Mouse (Mus musculus): Measurements from ENCODE around the gene Calm5.
"Not testable (repeated sequence)": the region's sequence is repeated elsewhere in the genome, so short reads cannot be mapped to it uniquely, and the experiment has no call there.

The Calm5 gene

DNA sequence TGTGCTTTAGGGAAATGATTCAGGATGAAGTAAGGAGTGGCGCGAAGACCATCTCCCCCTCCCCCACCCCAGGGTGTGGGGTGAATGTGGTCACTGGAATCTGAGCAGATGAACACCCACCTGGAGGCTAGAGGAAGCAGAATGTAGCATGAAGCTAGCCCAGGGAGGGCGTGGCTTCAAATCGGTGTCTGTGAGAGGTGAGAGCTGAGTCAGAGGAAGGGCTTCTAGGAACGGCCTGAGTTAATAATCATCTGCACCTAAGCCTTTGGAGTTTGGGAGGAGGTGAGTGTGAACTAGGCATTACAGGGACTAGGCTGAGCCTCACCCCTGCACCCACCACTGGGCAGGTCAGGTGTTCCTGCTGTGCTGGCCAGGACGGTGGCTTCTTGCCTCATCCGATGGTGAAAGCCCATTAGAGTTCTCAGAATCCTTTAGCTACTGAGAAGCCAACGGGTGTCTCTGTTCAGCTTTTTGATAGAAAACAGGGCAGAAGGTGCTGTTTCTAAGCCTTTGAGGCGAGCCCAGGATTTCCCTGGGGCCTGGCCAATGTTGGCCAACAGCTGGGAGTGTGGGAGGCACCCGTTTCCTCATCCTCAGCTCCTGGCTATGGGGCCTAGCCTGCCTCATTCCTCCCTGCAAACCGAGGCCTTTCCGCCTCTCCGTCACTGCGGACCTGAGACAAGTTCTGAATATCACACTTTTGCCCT is 11.8 kb downstream of the Calm5 start:
- DNase-seq (ENCODE audit: low read depth in 1 of 2, low spot score in 2 of 2): no peak

DNA sequence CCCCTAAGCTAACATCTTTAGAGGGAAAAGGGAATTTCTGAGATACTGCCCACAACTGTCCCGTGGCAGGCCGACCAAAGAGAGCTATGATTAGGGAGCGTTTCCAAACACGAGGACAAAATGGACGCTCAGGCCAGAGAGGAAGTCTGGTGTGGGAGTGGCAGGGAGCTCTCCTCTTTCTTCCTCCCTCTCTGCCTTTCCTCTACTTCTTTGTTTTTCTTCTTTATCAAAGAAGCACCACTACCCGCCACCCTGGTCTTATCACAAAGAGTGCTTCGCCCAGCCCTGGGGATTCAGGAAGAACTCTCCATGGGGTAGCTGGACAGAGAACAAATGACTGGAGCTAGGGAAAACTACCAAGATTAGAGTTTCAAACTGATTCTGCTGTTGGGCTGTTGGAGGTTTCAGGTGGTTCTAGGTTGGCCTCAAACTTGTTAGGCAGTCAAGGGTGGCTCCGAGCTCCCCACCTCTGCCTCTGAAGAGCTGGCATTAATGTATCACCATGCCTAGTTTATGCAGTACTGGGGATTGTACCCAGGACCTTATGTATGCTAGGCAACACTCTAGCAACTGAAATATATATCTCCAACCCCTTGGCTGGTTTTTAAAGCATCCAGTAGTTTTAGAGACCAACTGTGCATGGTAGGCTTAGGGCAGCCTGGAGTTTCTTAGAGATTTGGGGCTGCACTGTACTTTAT is 12.5 kb downstream of the Calm5 start:
- DNase-seq (ENCODE audit: low read depth in 1 of 2, low spot score in 2 of 2): no peak

DNA sequence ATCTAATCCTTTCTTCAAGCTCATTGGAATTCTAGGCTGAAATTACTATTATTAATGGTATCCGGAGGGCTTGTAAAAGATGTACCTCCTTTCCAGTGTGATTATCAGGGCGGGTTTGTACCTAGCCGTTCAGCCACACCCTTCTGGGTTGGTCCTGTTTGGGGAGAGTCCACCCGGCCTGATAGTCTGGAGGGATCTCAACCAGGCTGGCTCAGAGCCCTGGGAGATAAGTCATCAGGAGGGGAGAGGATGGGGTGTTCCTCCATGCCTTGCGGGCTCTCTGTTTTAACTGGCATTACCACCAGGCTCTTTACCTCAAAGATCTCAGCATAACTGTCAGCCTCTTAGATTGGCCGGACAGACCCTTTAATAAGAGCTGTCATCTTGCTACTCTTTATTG is 13.2 kb downstream of the Calm5 start:
- DNase-seq (ENCODE audit: low read depth in 1 of 2, low spot score in 2 of 2): no peak

DNA sequence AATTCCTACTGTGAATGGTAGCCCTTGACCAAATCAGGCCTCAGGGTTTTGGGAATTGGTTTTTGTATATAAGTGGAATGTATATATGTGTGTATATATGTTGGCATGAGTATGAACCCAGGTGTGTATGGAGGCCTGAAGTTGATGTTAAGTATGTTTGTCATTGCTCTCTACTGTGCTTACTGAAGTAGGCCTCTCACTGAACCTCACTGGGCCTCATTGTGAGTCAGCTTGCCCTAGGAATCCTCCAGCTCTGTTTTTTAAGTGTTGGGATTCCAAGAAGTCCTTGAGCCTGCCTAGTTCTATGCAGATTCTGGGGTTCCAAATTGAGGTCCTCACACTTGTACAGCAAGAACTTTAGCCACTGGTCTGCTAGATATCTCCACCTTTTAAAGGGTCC is 15.9 kb downstream of the Calm5 start:
- DNase-seq (ENCODE audit: low read depth in 1 of 2, low spot score in 2 of 2): no peak

DNA sequence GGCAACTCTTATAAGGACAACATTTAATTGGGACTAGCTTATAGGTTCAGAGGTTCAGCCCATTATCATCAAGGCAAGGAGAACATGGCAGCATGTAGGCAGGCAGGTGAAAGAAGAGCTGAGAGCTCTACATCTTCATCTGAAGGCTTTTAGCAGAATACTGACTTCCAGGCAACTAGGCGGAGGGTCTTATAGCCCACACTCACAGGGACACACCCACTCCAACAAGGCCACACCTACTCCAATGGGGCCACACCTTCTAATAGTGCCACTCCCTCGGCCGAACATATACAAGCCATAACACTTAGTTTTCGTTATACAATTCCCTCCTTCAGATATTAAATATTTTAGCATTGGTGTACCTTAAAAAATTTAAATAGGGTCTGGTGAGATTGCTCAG is 18.9 kb downstream of the Calm5 start:
- no peak for DNase-seq (ENCODE audit: low read depth in 1 of 2, low spot score in 2 of 2)

DNA sequence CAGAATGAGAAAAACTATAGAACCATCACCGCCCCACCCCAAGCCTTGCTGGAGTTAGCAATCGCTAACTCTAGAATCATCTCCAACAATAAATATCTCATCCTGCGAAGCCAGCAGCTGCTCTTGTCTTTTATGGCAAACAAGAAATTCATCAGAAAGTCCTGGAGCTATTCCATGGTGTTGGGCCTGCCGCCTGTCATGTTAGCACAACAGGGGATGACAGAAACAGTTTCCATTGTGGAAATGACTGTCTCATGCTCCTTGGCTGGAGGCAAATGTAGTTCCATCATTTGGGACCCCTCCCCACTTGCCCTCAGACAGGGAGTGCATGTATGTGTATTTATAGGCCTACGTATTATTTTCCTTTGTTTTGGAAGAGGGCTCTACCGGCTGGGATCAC is 22.5 kb downstream of the Calm5 start:
- no peak for DNase-seq (ENCODE audit: low read depth in 1 of 2, low spot score in 2 of 2)

DNA sequence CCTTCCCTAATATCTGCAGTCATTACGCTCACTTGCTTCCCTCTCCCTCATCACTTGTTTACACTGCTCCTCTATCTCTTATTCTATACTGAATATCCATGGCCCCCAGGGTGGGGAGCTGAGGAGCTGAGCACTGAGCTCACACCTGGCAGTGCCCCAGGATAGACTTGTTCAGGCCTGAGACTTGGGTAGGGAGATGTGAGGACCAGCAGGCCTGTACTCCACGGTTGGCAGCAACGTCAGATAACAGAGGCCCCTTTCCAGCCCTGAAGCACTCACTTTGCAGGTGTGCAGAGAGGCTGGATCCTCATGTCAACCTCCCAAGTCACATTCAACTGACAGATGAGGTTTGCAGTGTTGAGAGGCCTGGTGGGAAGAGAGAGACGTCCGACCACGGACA is 23.2 kb downstream of the Calm5 start:
- DNase-seq (ENCODE audit: low read depth in 1 of 2, low spot score in 2 of 2): no peak

DNA sequence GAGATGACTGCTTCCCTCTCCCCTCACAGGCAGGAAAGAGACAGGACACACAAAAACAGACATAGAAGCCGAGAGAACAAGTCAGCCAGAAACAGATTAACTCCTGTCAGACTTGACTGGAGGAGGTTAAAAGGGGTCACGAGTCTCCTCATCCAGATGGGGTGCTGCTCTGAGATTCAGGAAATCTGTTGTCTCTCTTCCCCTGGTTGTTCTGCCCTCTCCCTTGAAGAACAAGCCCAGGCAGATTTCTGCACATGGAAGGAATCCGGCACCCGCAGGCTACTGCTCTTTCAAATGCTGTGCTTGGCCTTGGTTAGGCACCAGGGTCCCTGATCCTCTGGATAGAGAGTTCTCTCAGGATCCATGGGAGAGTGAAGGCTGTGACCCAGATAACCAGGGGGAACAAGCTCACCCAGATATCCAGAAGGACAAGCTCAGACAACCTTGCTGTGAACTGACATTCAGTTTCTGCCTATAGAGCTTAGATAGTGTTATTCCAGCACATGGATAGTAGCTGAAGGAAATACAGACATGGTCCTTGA is 23.8 kb downstream of the Calm5 start:
- DNase-seq (ENCODE audit: low read depth in 1 of 2, low spot score in 2 of 2): no peak

DNA sequence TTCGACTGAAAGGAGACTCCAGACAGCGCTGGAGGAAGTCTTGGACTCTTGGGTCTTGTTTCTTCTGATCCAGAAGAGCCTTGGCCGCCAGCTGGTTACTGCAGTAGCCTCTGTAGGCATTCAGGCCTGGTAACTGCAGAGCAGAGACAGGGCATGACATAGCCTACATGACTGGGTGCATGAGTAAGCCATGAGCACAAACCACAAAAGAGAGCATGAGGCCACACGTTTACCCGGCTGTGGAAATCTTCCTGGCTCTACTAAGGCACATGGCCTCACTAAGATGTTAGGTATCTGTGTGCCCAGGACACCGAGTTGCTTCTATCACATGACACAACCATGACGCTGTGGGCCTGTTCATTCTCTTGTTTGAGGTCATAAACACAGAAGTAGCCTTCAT is 32.7 kb downstream of the Calm5 start:
- DNase-seq (ENCODE audit: low read depth in 1 of 2, low spot score in 2 of 2): no peak

DNA sequence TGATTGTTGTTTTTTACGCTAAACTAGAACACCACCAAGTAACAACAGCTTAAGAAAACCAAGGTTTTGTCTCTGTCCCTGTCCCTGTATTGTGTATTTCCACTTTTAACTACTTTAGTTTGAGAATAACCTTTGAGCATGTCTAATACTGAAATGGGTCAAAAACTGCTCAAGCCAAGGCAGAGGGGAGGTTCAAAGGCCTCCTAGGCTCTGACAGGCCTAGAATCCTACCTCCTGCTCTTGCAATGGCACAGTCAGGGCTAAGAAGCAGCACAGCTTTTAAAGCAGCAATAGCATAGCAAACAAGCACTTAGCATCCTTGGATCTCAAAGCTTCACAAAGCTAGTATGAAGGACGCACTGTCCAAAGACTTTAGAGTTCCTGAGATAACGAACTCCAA is 35.1 kb downstream of the Calm5 start:
- no peak for DNase-seq (ENCODE audit: low read depth in 1 of 2, low spot score in 2 of 2)

DNA sequence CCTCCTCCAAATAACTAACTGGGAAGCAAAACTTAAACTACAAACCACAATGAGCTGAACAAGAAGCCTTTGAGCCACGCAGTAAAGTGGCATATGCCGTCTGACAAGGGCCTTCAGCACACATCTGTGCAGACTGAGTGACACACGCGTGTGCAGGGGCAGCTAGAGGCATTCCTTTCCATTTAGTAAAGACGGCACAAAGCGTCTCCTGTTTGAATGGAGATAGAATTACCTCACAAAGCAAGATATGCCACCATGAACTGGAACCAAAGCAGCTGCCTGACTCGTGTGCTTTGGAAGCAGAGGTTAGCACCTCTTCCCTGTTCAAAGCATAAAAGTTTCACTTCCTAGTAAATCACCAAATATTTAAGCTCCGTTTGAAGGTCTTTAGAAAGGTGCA is 36.1 kb downstream of the Calm5 start:
- no peak for DNase-seq (ENCODE audit: low read depth in 1 of 2, low spot score in 2 of 2)

DNA sequence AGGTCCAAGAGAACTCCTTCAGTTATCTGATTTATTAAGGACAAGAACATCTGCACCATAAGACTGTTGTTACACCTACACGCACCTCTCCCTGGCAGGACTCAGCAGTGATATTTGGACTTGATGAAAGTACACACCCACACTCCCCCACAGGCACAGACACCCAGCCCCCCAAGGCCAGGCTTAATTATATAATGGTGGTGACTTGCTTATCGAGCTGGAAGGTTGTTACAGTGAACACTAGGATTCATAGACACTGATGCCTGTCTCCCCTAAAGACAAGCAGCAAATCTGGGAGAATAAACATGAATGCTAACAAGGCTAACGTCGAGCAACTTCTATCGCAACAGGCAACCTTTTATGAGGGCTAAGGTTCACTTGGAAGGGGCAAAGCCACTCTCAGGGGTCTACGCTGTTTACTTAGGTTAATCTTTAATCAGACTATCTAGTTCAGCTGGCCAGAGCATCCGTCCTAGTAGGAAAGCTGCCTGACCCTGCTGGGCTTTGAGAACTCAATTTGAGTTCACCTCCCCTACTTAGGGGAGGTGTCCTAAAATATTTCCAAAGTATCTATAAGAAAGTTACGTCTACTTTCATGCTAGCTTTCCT is 37.6 kb downstream of the Calm5 start:
- DNase-seq (ENCODE audit: low read depth in 1 of 2, low spot score in 2 of 2): no peak

DNA sequence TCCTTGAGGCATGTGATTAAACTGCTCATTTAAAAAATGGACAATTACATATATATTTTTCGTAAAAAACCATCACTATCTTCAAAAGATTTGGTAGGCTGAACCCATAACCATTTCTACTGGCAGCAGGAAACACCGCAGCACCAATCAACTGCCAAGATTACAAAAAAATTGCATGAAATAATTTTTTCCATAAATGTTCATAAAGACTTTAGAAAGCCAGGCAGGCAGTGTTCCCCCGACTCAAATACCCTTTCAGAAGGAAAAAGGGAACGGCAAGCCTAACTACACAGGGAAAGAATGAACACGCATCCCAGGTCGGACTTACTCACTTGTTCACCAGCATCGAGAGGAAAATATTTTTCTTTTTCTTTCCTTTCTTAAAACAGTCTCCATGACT is 38.6 kb downstream of the Calm5 start:
- no peak for DNase-seq (ENCODE audit: low read depth in 1 of 2, low spot score in 2 of 2)

DNA sequence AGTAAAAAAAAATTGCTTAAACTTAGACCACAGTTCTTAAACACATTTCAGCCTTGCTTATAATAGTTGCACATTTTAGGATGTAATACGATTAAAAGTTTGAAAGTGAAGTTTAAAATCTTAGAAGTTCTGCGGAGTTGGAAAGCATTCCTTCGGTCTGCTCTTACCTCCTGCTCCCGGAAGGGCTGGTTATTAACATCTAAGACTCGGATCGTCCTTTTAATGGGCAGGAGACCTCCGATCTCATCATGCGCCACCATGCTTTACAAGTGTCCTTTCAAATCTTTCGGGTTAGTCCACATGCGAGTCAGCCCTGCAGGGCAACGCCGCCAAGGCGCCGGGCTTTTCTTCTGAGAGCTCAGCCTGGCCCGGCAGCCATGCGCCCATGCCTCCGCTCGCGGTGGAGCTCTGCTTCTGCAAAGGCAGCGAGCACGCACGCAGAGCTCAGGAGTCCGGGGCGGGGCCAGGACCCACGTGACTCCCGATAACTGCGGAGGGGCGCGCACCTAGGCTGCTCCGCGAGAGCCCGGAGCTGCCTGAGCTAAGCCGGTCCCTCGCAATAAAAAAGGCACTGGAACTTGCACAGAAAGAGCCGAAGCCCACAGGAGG is 39.3 kb downstream of the Calm5 start:
- peak; percentile 42 to 67 for DNase-seq (ENCODE audit: low read depth in 1 of 2, low spot score in 2 of 2)

DNA sequence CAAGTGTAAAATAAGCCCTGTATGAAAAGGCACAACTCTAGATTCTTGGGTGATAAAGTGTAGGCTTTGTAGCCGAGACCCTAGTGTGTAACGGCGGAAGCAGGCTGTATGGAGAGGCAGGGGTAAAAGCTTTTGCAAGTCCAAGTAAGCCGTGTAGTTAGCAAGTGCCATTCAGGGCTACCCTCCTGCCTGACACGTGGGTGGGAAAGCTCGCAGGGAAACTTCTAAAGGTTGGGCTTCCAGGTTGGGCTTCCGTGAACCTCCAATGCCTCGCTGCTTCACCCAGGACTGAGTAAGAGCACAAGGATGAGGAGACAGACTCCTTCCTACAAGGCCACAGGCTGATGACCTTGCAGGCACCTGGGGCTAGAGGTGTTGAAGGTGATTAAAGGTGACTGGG is 40.6 kb downstream of the Calm5 start:
- DNase-seq (ENCODE audit: low read depth in 1 of 2, low spot score in 2 of 2): no peak

DNA sequence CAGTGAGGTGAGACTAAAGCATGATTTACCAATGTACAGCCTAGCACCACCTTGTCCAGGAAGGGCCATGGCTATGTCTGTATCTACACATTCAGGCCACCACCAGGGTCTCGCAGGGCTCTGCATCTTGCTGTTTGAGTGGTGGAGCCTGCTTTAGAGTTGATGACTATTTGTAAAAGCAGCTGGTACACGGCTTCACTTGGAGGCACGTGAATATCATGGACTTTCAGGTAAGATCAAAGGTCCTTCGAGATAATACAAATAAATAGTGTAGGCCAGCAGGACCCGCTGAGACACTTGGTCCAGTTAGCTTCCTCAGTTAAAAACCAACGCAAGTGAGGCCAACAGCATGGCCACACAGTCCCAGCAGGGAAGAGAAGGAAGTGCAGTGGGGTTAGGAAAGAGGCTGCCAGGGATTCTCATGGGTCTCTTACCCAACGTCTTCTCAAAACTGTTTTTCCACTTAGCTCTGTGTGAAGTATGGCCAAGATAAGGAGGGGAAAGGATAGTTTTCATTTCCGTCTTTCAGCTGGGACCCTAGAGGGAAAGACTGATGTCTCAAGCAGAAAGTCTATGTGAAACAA is 41.5 kb downstream of the Calm5 start:
- no peak for DNase-seq (ENCODE audit: low read depth in 1 of 2, low spot score in 2 of 2)

DNA sequence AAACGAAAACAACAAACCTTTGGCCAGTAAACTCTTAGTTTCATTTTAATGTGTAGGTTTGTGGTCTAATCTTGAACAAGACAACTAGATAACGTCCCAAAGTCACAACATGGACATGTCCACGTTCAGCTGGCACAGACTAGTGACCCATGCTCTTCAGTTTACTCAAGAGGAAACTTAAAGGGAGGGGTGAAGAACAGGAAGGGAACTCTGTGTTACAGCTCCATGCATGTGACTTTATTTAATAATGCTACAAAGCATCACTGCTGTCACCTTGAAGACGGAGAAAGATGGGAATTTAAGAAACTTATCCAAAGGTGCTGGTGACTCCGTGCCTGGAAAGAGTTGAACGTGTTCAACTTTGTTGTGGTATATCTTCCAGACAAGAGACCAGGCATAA is 42.1 kb downstream of the Calm5 start:
- no peak for DNase-seq (ENCODE audit: low read depth in 1 of 2, low spot score in 2 of 2)

DNA sequence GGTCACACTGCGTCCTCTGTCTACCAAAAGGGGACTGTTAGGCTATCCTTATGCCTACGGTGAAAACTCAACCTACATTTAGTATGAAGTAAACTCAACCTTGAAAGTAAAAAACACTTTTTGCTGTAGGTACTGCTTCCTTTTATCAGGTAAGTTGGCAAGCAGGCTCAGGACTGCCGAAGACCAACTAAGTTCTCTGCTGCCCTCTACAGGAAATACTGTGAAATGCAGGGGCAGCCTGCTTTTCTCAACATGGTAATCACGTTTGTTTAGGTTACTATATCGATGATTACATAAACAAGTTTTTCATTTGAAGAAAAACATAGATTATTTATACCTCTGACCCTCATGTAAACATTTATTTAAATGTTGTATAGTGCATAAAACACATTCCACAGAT is 42.9 kb downstream of the Calm5 start:
- peak in 1 of 2 experiments; percentile 31 for DNase-seq (ENCODE audit: low read depth in 1 of 2, low spot score in 2 of 2)

DNA sequence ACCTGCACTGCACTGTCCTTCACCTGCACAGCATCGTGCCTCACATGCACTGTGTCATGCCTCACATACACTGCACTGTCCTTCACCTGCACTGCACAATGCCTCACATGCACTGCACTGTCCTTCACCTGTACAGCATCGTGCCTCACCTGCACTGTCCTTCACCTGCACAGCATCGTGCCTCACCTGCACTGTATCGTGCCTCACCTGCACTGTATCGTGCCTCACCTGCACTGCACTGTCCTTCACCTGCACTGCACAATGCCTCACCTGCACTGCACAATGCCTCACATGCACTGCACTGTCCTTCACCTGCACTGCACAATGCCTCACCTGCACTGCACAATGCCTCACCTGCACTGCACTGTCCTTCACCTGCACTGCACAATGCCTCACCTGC is 44.2 kb downstream of the Calm5 start:
- DNase-seq (ENCODE audit: low read depth in 1 of 2, low spot score in 2 of 2): not testable (repeated sequence)

DNA sequence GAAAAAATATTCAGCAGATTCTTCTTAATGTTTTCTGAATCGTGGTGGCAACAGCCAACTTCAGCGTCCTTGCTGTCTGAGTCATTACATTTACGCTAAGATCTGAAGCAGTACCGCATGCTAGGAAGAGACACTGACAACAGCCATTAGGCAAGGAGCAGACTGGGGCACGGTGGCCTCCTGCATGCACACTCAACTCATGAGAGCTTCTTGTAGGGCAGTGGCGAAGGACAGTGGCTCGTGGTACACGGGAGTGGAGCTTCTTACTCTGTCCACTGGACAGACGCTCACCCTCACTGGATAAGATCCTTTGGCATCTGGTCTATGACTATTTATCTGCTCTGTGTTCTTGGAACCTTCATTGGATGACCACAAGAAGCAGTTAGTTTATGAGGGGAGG is 45.3 kb downstream of the Calm5 start:
- DNase-seq (ENCODE audit: low read depth in 1 of 2, low spot score in 2 of 2): no peak
